13 mouse cellular contexts compared by ENCODE assay signal in the genomic region with DNA sequence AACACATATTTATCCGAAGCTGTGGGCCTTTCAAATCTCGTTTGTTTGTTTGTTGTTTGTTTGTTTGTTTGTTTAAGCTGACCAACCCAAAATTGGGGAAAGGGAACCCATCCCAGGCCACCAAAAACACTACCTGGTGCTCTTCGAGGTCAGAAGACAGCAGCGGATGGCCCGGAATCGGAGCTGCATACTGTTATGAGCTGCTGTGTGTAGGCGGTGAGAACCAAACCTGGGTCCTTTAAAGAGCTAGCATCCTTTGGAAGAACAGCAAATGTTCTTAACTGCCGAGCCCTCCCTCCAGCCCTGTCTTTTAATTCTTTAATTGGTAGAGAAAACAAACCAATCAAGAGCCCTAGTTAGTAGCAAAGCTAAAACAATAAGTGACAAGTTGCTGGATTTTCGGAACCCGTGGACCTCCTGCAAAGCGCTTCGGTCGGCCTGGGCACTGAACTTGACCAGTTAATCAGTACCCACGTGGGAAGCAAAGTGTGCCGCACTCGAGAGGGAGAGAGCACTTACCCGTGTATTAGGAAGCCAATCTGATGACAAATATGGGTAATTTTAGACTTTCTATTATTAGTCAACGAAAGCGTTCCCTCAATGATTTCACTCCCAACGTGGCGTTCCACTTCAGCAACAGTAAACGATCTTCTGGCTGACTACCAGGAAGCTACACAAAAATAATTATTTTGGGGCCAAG. TPM values are rescaled to one million over a fixed set of nuclear protein-coding genes. Genes with fewer than 3 reads are reported as not detected.
DNase-seq lines count a peak whose midpoint lies in the region; ATAC-seq and TF ChIP-seq lines count a peak whose summit lies in the region.
"Had no signal": no experiment of that assay in that cellular context is flagged by ENCODE, and none has a peak within 500 bp of the region (broad histone marks: within the 10 kb centered on the region; RNA-seq: fewer than 3 reads in every experiment).

No protein-coding gene starts in this region.

- no peaks in the 10 kb centered on the region for H3K36me3 ChIP-seq in heart, embryonic 15.5 days
- no peaks in the 10 kb centered on the region for H3K36me3 ChIP-seq in lung, embryonic 15.5 days
- no peaks in the 10 kb centered on the region for H3K36me3 ChIP-seq in hindbrain, embryonic 11.5 days (ENCODE audit: control insufficient read depth, insufficient read depth, low read length)
- H3K36me3 ChIP-seq: forebrain, embryonic 10.5 days; hindbrain, embryonic 15.5 days; limb, embryonic 13.5 days; neural tube, embryonic 12.5 days had no signal

- no peak for DNase-seq in gastrocnemius, adult 2 months
- no peak for DNase-seq in gastrocnemius, postnatal 36 days
- DNase-seq in Muller cell, postnatal 12 days (ENCODE audit: inconsistent ontology term) = peak; percentile 39
- DNase-seq in hindbrain, embryonic 11.5 days (ENCODE audit: low spot score) = no peak
- no peak for DNase-seq in cerebellum, postnatal 10 days
- DNase-seq: cerebellum, adult 9-11 months had no signal

- TF ChIP-seq CTCF in gastrocnemius, adult 2 months (IDR thresholded peaks at IDR 0.05) = no peak

- peaks cover 40% of the 10 kb centered on the region for H3K4me1 ChIP-seq in heart, embryonic 15.5 days (replicated peaks)
- H3K4me1 ChIP-seq in lung, embryonic 15.5 days = peaks cover 35% of the 10 kb centered on the region
- peaks cover 8% of the 10 kb centered on the region; the same call in 1 of the 2 replicates for H3K4me1 ChIP-seq in hindbrain, embryonic 11.5 days (replicated peaks; ENCODE audit: control insufficient read depth, insufficient read depth, low read length)

- no peaks in the 10 kb centered on the region for H3K27me3 ChIP-seq in heart, embryonic 15.5 days
- no peaks in the 10 kb centered on the region for H3K27me3 ChIP-seq in lung, embryonic 15.5 days
- no peaks in the 10 kb centered on the region for H3K27me3 ChIP-seq in hindbrain, embryonic 11.5 days (ENCODE audit: control insufficient read depth, insufficient read depth, low read length)
- H3K27me3 ChIP-seq: hindbrain, embryonic 15.5 days; limb, embryonic 13.5 days; neural tube, embryonic 12.5 days had no signal

- no peak overlapping the region for H3K9ac ChIP-seq in heart, embryonic 15.5 days
- no peak overlapping the region for H3K9ac ChIP-seq in lung, embryonic 15.5 days
- H3K9ac ChIP-seq in hindbrain, embryonic 11.5 days (ENCODE audit: low read depth, low read length) = no peak overlapping the region
- H3K9ac ChIP-seq: hindbrain, embryonic 15.5 days; limb, embryonic 13.5 days; neural tube, embryonic 12.5 days had no signal

- peak overlapping the region; percentile 35 for H3K4me2 ChIP-seq in heart, embryonic 15.5 days
- peak overlapping the region; percentile 25; the same call in 1 of the 2 replicates for H3K4me2 ChIP-seq in lung, embryonic 15.5 days
- H3K4me2 ChIP-seq in hindbrain, embryonic 11.5 days (replicated peaks; ENCODE audit: low read depth, low read length) = no peak overlapping the region
- H3K4me2 ChIP-seq: hindbrain, embryonic 15.5 days; limb, embryonic 13.5 days; neural tube, embryonic 12.5 days had no signal

- WGBS in heart, embryonic 15.5 days = 40% methylated on average over 22 of the region's 22 CpGs
- 52% methylated on average over 22 of the region's 22 CpGs for WGBS in lung, embryonic 15.5 days
- 90% methylated on average over 22 of the region's 22 CpGs for WGBS in hindbrain, embryonic 11.5 days

- peak overlapping the region; percentile 34 for H3K4me3 ChIP-seq in gastrocnemius, adult 2 months
- peak overlapping the region; percentile 2; the same call in 1 of the 2 replicates for H3K4me3 ChIP-seq in heart, embryonic 15.5 days
- H3K4me3 ChIP-seq in lung, embryonic 15.5 days = no peak overlapping the region
- H3K4me3 ChIP-seq in hindbrain, embryonic 11.5 days (ENCODE audit: low read depth, low read length) = no peak overlapping the region
- H3K4me3 ChIP-seq: forebrain, embryonic 10.5 days; hindbrain, embryonic 15.5 days; limb, embryonic 13.5 days; neural tube, embryonic 12.5 days had no signal

- ATAC-seq in heart, embryonic 15.5 days (replicated peaks; ENCODE audit: insufficient number of reproducible peaks, insufficient read depth, low FRiP score, low read depth) = peak; percentile 66
- no peak for ATAC-seq in lung, embryonic 15.5 days (ENCODE audit: borderline replicate concordance, extremely low read depth, low FRiP score, low TSS enrichment)
- ATAC-seq in hindbrain, embryonic 11.5 days (ENCODE audit: low FRiP score) = no peak
- ATAC-seq in megakaryocyte progenitor cell, adult 5-6 weeks (replicated peaks; ENCODE audit: poor library complexity) = no peak

- no peaks in the 10 kb centered on the region for H3K9me3 ChIP-seq in heart, embryonic 15.5 days (replicated peaks)
- H3K9me3 ChIP-seq in lung, embryonic 15.5 days = no peaks in the 10 kb centered on the region
- no peaks in the 10 kb centered on the region for H3K9me3 ChIP-seq in hindbrain, embryonic 11.5 days (ENCODE audit: control insufficient read depth, low read length)
- H3K9me3 ChIP-seq: forebrain, embryonic 10.5 days; hindbrain, embryonic 15.5 days; limb, embryonic 13.5 days; neural tube, embryonic 12.5 days had no signal

- peak overlapping the region; percentile 71 for H3K27ac ChIP-seq in gastrocnemius, adult 2 months
- H3K27ac ChIP-seq in heart, embryonic 15.5 days = peak overlapping the region; percentile 77
- H3K27ac ChIP-seq in lung, embryonic 15.5 days = peak overlapping the region; percentile 83
- H3K27ac ChIP-seq in hindbrain, embryonic 11.5 days (ENCODE audit: low read depth, low read length) = no peak overlapping the region
- H3K27ac ChIP-seq: limb, embryonic 13.5 days; neural tube, embryonic 12.5 days had no signal

- intact Hi-C loops in gastrocnemius, adult 2 months (cut with DNase I) = no loop called here
- intact Hi-C loops in gastrocnemius, postnatal 36 days (cut with DNase I) = loop anchor here (10.0 kb wide), 1 partner anchor 375 kb away; the partner anchor contains the start of gene Wbp1l

RNA-seq across cellular contexts. Expression of gene Ina, which starts 45.1 kb away (rescaled TPM):
- total RNA-seq in gastrocnemius, adult 2 months (2021) = not detected
- not detected for total RNA-seq in gastrocnemius, postnatal 36 days (2021)
- polyA plus RNA-seq in heart, embryonic 15.5 days (2015; fragmentation: Nextera tagmentation; extraction: Ambion mirVana) = 0.58 and 5.8 TPM in 2 replicates
- polyA plus RNA-seq in lung, embryonic 15.5 days (2015; fragmentation: Nextera tagmentation; extraction: Ambion mirVana) = 1.0 and 2.3 TPM in 2 replicates
- polyA plus RNA-seq in hindbrain, embryonic 11.5 days (2014; fragmentation: Nextera tagmentation; extraction: Ambion mirVana) = 266 and 290 TPM in 2 replicates
- total RNA-seq in megakaryocyte progenitor cell, adult 5-6 weeks (2015) = 0.22 TPM in 1 of 2 replicates, not detected in the other
- not detected in 2 replicates for total RNA-seq in megakaryocyte progenitor cell, adult 5-6 weeks (2017)

RNA-seq across cellular contexts. Expression of gene Nt5c2, which starts 45.5 kb away (rescaled TPM):
- 10 to 100 TPM in 1 of 2 experiments, 1 to 10 TPM in 1; 9.5 to 18.2 TPM for total RNA-seq in gastrocnemius, adult 2 months (2021)
- total RNA-seq in gastrocnemius, postnatal 36 days (2021) = 10 to 100 TPM in 1 of 2 experiments, 1 to 10 TPM in 1; 6.3 to 10.2 TPM
- 117 and 118 TPM in 2 replicates for polyA plus RNA-seq in heart, embryonic 15.5 days (2015; fragmentation: Nextera tagmentation; extraction: Ambion mirVana)
- 85.4 and 86.0 TPM in 2 replicates for polyA plus RNA-seq in lung, embryonic 15.5 days (2015; fragmentation: Nextera tagmentation; extraction: Ambion mirVana)
- 81.5 and 90.6 TPM in 2 replicates for polyA plus RNA-seq in hindbrain, embryonic 11.5 days (2014; fragmentation: Nextera tagmentation; extraction: Ambion mirVana)
- 52.5 and 59.4 TPM in 2 replicates for total RNA-seq in megakaryocyte progenitor cell, adult 5-6 weeks (2015)
- total RNA-seq in megakaryocyte progenitor cell, adult 5-6 weeks (2017) = 79.3 and 80.0 TPM in 2 replicates

Comparison
In these comparisons a context has a peak if more than half of its experiments do, and no peak if none do; other contexts are left out.
1. H3K4me3 ChIP-seq: peak in gastrocnemius, adult 2 months (single experiment) and heart, embryonic 15.5 days (single experiment); none in lung, embryonic 15.5 days (single experiment) and hindbrain, embryonic 11.5 days (single experiment).